Mouse (Mus musculus): ENCODE measurements around the gene Pon3. TPM values are rescaled to one million over a fixed set of nuclear protein-coding genes. Genes with fewer than 3 reads are reported as not detected.
A peak's percentile ranks its signal among the peaks of the same experiment; 100 is the strongest.

Gene Pon3
- polyA plus RNA-seq, 1 experiment from 2014 or later: 6.3 TPM

- H3K4me3 ChIP-seq: no peak overlapping the region
- no peaks in the 10 kb centered on the region for H3K9me3 ChIP-seq
- H3K27me3 ChIP-seq (replicated peaks; ENCODE audit: low read depth, poor library complexity, severe bottlenecking): 0 out of 2 replicates have a peak, but pooled peaks cover 3% of the 10 kb centered on the region
- WGBS: 87% methylated on average over 4 of the region's 4 CpGs
- H3K27ac ChIP-seq (replicated peaks): no peak overlapping the region
- no peak for DNase-seq (ENCODE audit: low spot score)
- peaks cover 17% of the 10 kb centered on the region for H3K4me1 ChIP-seq
- H3K36me3 ChIP-seq (replicated peaks): no peaks in the 10 kb centered on the region
Observed at GRCm38 (mm10) chr6:5190761-5191160, 65.3 kb downstream of the Pon3 start.

- Histone ChIP-seq H3K27ac (replicated peaks) (no peak overlapping the region), H3K27me3 (replicated peaks; ENCODE audit: low read depth, poor library complexity, severe bottlenecking) (no peaks in the 10 kb centered on the region), H3K9me3 (no peaks in the 10 kb centered on the region), H3K4me1 (peaks cover 17% of the 10 kb centered on the region), H3K36me3 (replicated peaks) (no peaks in the 10 kb centered on the region), H3K4me3 (no peak overlapping the region)
- no peak for DNase-seq (ENCODE audit: low spot score)
- 84% methylated on average over 4 of the region's 4 CpGs for WGBS
Observed at GRCm38 (mm10) chr6:5189507-5189906, 66.6 kb downstream of the Pon3 start.

- Histone ChIP-seq H3K27me3 (replicated peaks; ENCODE audit: low read depth, poor library complexity, severe bottlenecking) (no peaks in the 10 kb centered on the region), H3K4me1 (peaks cover 12% of the 10 kb centered on the region), H3K27ac (replicated peaks) (no peak overlapping the region), H3K36me3 (replicated peaks) (no peaks in the 10 kb centered on the region), H3K9me3 (no peaks in the 10 kb centered on the region), H3K4me3 (no peak overlapping the region)
- DNase-seq (ENCODE audit: low spot score): no peak
- WGBS: 74% methylated on average over 6 of the region's 6 CpGs
Observed at GRCm38 (mm10) chr6:5188938-5189337, 67.1 kb downstream of the Pon3 start.

GRCm38 (mm10) chr6:5188036-5188435 lies 68.0 kb downstream of the Pon3 start:
- Histone ChIP-seq H3K4me3 (no peak overlapping the region), H3K4me1 (peaks cover 5% of the 10 kb centered on the region), H3K9me3 (no peaks in the 10 kb centered on the region), H3K36me3 (replicated peaks) (no peaks in the 10 kb centered on the region), H3K27ac (replicated peaks) (no peak overlapping the region), H3K27me3 (replicated peaks; ENCODE audit: low read depth, poor library complexity, severe bottlenecking) (no peaks in the 10 kb centered on the region)
- DNase-seq (ENCODE audit: low spot score): no peak
- WGBS: 85% methylated on average over 5 of the region's 5 CpGs

GRCm38 (mm10) chr6:5187586-5187985 lies 68.5 kb downstream of the Pon3 start:
- 89% methylated on average over 6 of the region's 6 CpGs for WGBS
- DNase-seq (ENCODE audit: low spot score): no peak
- no peak overlapping the region for H3K4me3 ChIP-seq
- H3K4me1 ChIP-seq: peaks cover 5% of the 10 kb centered on the region
- H3K36me3 ChIP-seq (replicated peaks): no peaks in the 10 kb centered on the region
- no peak overlapping the region for H3K27ac ChIP-seq (replicated peaks)
- H3K27me3 ChIP-seq (replicated peaks; ENCODE audit: low read depth, poor library complexity, severe bottlenecking): no peaks in the 10 kb centered on the region
- no peaks in the 10 kb centered on the region for H3K9me3 ChIP-seq

- no peaks in the 10 kb centered on the region for H3K9me3 ChIP-seq
- no peak overlapping the region for H3K27ac ChIP-seq (replicated peaks)
- H3K27me3 ChIP-seq (replicated peaks; ENCODE audit: low read depth, poor library complexity, severe bottlenecking): no peaks in the 10 kb centered on the region
- H3K36me3 ChIP-seq (replicated peaks): no peaks in the 10 kb centered on the region
- DNase-seq (ENCODE audit: low spot score): no peak
- no peak overlapping the region for H3K4me3 ChIP-seq
- H3K4me1 ChIP-seq: peaks cover 5% of the 10 kb centered on the region
- 75% methylated on average over 7 of the region's 7 CpGs for WGBS
Observed at GRCm38 (mm10) chr6:5186229-5186950, 69.7 kb downstream of the Pon3 start.

- Histone ChIP-seq H3K4me1 (peaks cover 16% of the 10 kb centered on the region), H3K36me3 (replicated peaks) (no peaks in the 10 kb centered on the region), H3K27ac (replicated peaks) (no peak overlapping the region), H3K9me3 (no peaks in the 10 kb centered on the region), H3K27me3 (replicated peaks; ENCODE audit: low read depth, poor library complexity, severe bottlenecking) (no peaks in the 10 kb centered on the region), H3K4me3 (no peak overlapping the region)
- 86% methylated on average over 5 of the region's 5 CpGs for WGBS
- DNase-seq (ENCODE audit: low spot score): no peak
Observed at GRCm38 (mm10) chr6:5180645-5181044, 75.4 kb downstream of the Pon3 start.

- H3K9me3 ChIP-seq: no peaks in the 10 kb centered on the region
- peaks cover 16% of the 10 kb centered on the region for H3K4me1 ChIP-seq
- no peaks in the 10 kb centered on the region for H3K27me3 ChIP-seq (replicated peaks; ENCODE audit: low read depth, poor library complexity, severe bottlenecking)
- no peak overlapping the region for H3K27ac ChIP-seq (replicated peaks)
- 77% methylated on average over 6 of the region's 6 CpGs for WGBS
- no peak for DNase-seq (ENCODE audit: low spot score)
- H3K36me3 ChIP-seq (replicated peaks): no peaks in the 10 kb centered on the region
- H3K4me3 ChIP-seq: no peak overlapping the region
Observed at GRCm38 (mm10) chr6:5179189-5179588, 76.9 kb downstream of the Pon3 start.

GRCm38 (mm10) chr6:5177967-5178891 lies 77.9 kb downstream of the Pon3 start:
- 59% methylated on average over 19 of the region's 19 CpGs for WGBS
- DNase-seq (ENCODE audit: low spot score): peak; percentile 26

GRCm38 (mm10) chr6:5174179-5174812 lies 81.8 kb downstream of the Pon3 start:
- 87% methylated on average over 10 of the region's 10 CpGs for WGBS
- H3K27ac ChIP-seq (replicated peaks): no peak overlapping the region
- DNase-seq (ENCODE audit: low spot score): no peak
- H3K27me3 ChIP-seq (replicated peaks; ENCODE audit: low read depth, poor library complexity, severe bottlenecking): no peaks in the 10 kb centered on the region
- H3K36me3 ChIP-seq (replicated peaks): no peaks in the 10 kb centered on the region
- H3K4me1 ChIP-seq: peaks cover 18% of the 10 kb centered on the region
- H3K9me3 ChIP-seq: no peaks in the 10 kb centered on the region
- no peak overlapping the region for H3K4me3 ChIP-seq

More at GRCm38 (mm10) chr6:5177967-5178891, 77.9 kb downstream of the Pon3 start:
- Histone ChIP-seq H3K36me3 (replicated peaks) (no peaks in the 10 kb centered on the region), H3K4me1 (peaks cover 16% of the 10 kb centered on the region), H3K9me3 (no peaks in the 10 kb centered on the region), H3K27me3 (replicated peaks; ENCODE audit: low read depth, poor library complexity, severe bottlenecking) (no peaks in the 10 kb centered on the region), H3K4me3 (peak overlapping the region; percentile 27; the same call in 1 of the 2 replicates), H3K27ac (replicated peaks) (peak overlapping the region; percentile 71)

- DNase-seq (ENCODE audit: low spot score): no peak
- Histone ChIP-seq H3K4me3 (no peak overlapping the region), H3K9me3 (no peaks in the 10 kb centered on the region), H3K4me1 (peaks cover 6% of the 10 kb centered on the region; the same call in 1 of the 2 replicates), H3K36me3 (replicated peaks) (no peaks in the 10 kb centered on the region), H3K27me3 (replicated peaks; ENCODE audit: low read depth, poor library complexity, severe bottlenecking) (no peaks in the 10 kb centered on the region), H3K27ac (replicated peaks) (no peak overlapping the region)
- WGBS: 80% methylated on average over 9 of the region's 9 CpGs
Observed at GRCm38 (mm10) chr6:5172571-5172970, 83.5 kb downstream of the Pon3 start.

- 80% methylated on average over 4 of the region's 4 CpGs for WGBS
- H3K27ac ChIP-seq (replicated peaks): no peak overlapping the region
- H3K27me3 ChIP-seq (replicated peaks; ENCODE audit: low read depth, poor library complexity, severe bottlenecking): no peaks in the 10 kb centered on the region
Observed at GRCm38 (mm10) chr6:5171418-5171817, 84.7 kb downstream of the Pon3 start.

More at GRCm38 (mm10) chr6:5171418-5171817, 84.7 kb downstream of the Pon3 start:
- H3K4me3 ChIP-seq: no peak overlapping the region
- no peaks in the 10 kb centered on the region for H3K9me3 ChIP-seq
- H3K4me1 ChIP-seq: peaks cover 16% of the 10 kb centered on the region
- DNase-seq (ENCODE audit: low spot score): no peak
- no peaks in the 10 kb centered on the region for H3K36me3 ChIP-seq (replicated peaks)
